Mouse (Mus musculus) frontal cortex, adult (tissue): ENCODE data around the gene Drc1.

ENCODE experiments used
- ATAC-seq: cut with Nextera tagmentation; 2 replicates; pipeline ENCODE4 v1.9.2; 2017; ENCODE audit warnings: mild to moderate bottlenecking, moderate library complexity, mixed read lengths; ENCODE audit not compliant: low TSS enrichment

Drc1 gene

GRCm38 (mm10) chr5:30415876-30416275 lies 134.7 kb downstream of the Drc1 start:
- no peak for ATAC-seq
